Mouse (Mus musculus): ENCODE measurements around the gene Nutf2. TPM values are rescaled to one million over a fixed set of nuclear protein-coding genes. Genes with fewer than 3 reads are reported as not detected.

Gene Nutf2
- total and polyA plus RNA-seq, 3 experiments: 11.2 to 223 (median 144) TPM

GRCm38 (mm10) chr8:105854715-105855216 lies 5.6 kb upstream of the Nutf2 start, which contains the start of gene Thap11 (continued):
- peak; percentile 97 for TF ChIP-seq CHD2 (IDR thresholded peaks at IDR 0.05; ENCODE audit: low read length)
- no peak for TF ChIP-seq UBTF (IDR thresholded peaks at IDR 0.05; ENCODE audit: low read depth, low read length)
- TF ChIP-seq SMC3 (IDR thresholded peaks at IDR 0.05; ENCODE audit: low read depth, low read length): no peak
- TF ChIP-seq MXI1 (IDR thresholded peaks at IDR 0.05; ENCODE audit: low read depth, low read length): no peak
- no peak for TF ChIP-seq ZC3H11A (IDR thresholded peaks at IDR 0.05; ENCODE audit: low read depth, low read length)
- TF ChIP-seq POLR2A (IDR thresholded peaks at IDR 0.05; ENCODE audit: low read depth, low read length): peak; percentile 58; the same call in 1 of the 2 replicates

GRCm38 (mm10) chr8:105855248-105856167 lies 4.9 kb upstream of the Nutf2 start:
- no peaks in the 10 kb centered on the region for H3K27me3 ChIP-seq (replicated peaks)
- peaks cover 0 to 6% of the 10 kb centered on the region in 2 experiments for H3K36me3 ChIP-seq (replicated peaks in 1 of 2; ENCODE audit: control insufficient read depth in 1 of 2, insufficient read depth in 1 of 2, low read length in 1 of 2)
- H3K9ac ChIP-seq (ENCODE audit: insufficient read depth, low read depth): peak overlapping the region; percentile 83
- TF ChIP-seq UBTF (IDR thresholded peaks at IDR 0.05; ENCODE audit: low read depth, low read length) (peak; percentile 44), ZKSCAN1 (IDR thresholded peaks at IDR 0.05; ENCODE audit: borderline replicate concordance, low read depth, low read length) (no peak), MAX (IDR thresholded peaks at IDR 0.05; ENCODE audit: low read length) (no peak; the same call in none of the 2 replicates), PAX5 (IDR thresholded peaks at IDR 0.05; ENCODE audit: low read length) (no peak), USF2 (conservative IDR thresholded peaks at IDR 0.05; ENCODE audit: low read depth, low read length) (no peak), CTCF (conservative IDR thresholded peaks at IDR 0.05 in 1 of 2, IDR thresholded peaks at IDR 0.05 in 1 of 2; ENCODE audit: low read depth in 2 of 2, low read length in 2 of 2) (no peak), ZC3H11A (IDR thresholded peaks at IDR 0.05; ENCODE audit: low read depth, low read length) (no peak), TBP (conservative IDR thresholded peaks at IDR 0.05; ENCODE audit: low read depth, low read length) (no peak), MXI1 (IDR thresholded peaks at IDR 0.05; ENCODE audit: low read depth, low read length) (peak; percentile 34; the same call in 1 of the 2 replicates), NRF1 (IDR thresholded peaks at IDR 0.05; ENCODE audit: low read depth, low read length) (no peak; the same call in 1 of the 2 replicates), ZMIZ1 (IDR thresholded peaks at IDR 0.05; ENCODE audit: low read depth, low read length) (no peak), CHD2 (IDR thresholded peaks at IDR 0.05; ENCODE audit: low read length) (no peak), SIN3A (IDR thresholded peaks at IDR 0.05; ENCODE audit: low read length) (no peak; the same call in 1 of the 2 replicates), ELF1 (IDR thresholded peaks at IDR 0.05; ENCODE audit: low read depth, low read length) (no peak), MAFK (IDR thresholded peaks at IDR 0.05; ENCODE audit: insufficient replicate concordance, low read length) (no peak)
- in situ Hi-C loops (cut with MboI; ENCODE audit: low pct_ligation_motif_present, low pct_unique_long_range_greater_than_20kb, low sequenced_read_pairs) (no loop called here), dilution Hi-C loops (cut with MboI; ENCODE audit: extremely low pct_ligation_motif_present, extremely low pct_unique_long_range_greater_than_20kb, low sequenced_read_pairs) (no loop called here)
- peaks cover 10 to 50% of the 10 kb centered on the region in 2 experiments; a peak in 3 of 4 replicates for H3K4me1 ChIP-seq (ENCODE audit: control insufficient read depth in 1 of 2, insufficient read depth in 2 of 2)
- H3K4me2 ChIP-seq (ENCODE audit: insufficient read depth, low read depth, poor library complexity, severe bottlenecking): peak overlapping the region; percentile 65
- peak overlapping the region; percentile 76 to 91 (median 80) for H3K4me3 ChIP-seq (replicated peaks in 1 of 3; ENCODE audit: low read depth in 2 of 3, low read length in 2 of 3, poor library complexity in 1 of 3)
- no peaks in the 10 kb centered on the region for H3K9me3 ChIP-seq (replicated peaks; ENCODE audit: low read length)
- H3K27ac ChIP-seq (ENCODE audit: insufficient read depth, low read depth): peak overlapping the region; percentile 5
- peaks cover 40% of the 10 kb centered on the region for H3K79me2 ChIP-seq (replicated peaks; ENCODE audit: control insufficient read depth, extremely low read depth, insufficient read depth, poor library complexity, severe bottlenecking)
- DNase-seq (ENCODE audit: extremely low read depth): peak; percentile 18
